14 mouse cellular contexts compared by ENCODE assay signal in the genomic region with DNA sequence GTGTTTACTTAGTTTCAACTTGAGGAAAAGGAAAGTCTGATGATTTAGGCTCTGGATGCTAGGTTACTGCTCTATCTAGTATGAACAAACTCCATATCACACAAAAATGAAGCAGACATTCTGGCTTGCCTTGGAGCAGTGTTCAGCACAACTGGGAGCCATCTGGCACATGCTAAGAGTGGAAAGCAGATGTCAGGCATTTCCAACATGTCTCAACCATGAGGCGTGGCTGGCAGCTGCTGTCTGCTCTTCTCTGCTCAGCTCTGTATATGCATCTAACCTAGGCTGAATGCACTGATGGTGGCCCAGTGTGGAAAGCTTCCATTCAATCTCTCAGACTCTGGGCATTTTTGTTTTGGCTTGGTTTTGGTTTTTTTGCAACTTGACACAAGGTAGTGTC.
A peak's percentile ranks its signal among the peaks of the same experiment; 100 is the strongest.
DNase-seq lines count a peak whose midpoint lies in the region; ATAC-seq and TF ChIP-seq lines count a peak whose summit lies in the region.
"Had no signal": no experiment of that assay in that cellular context is flagged by ENCODE, and none has a peak within 500 bp of the region (broad histone marks: within the 10 kb centered on the region; RNA-seq: fewer than 3 reads in every experiment).

No protein-coding gene starts in this region.

- H3K9me3 ChIP-seq in forebrain, embryonic 15.5 days, result no peaks in the 10 kb centered on the region
- H3K9me3 ChIP-seq in forebrain, embryonic 10.5 days, result no peaks in the 10 kb centered on the region
- H3K9me3 ChIP-seq in lung, embryonic 14.5 days (ENCODE audit: low read depth, low read length), result no peaks in the 10 kb centered on the region
- no peaks in the 10 kb centered on the region; the same call in 1 of the 2 replicates for H3K9me3 ChIP-seq in hindbrain, embryonic 16.5 days (ENCODE audit: control insufficient read depth, low read length)

- no peak overlapping the region for H3K27ac ChIP-seq in forebrain, embryonic 15.5 days (replicated peaks)
- H3K27ac ChIP-seq in forebrain, embryonic 10.5 days, result no peak overlapping the region
- H3K27ac ChIP-seq in lung, embryonic 14.5 days (ENCODE audit: low read depth), result no peak overlapping the region
- H3K27ac ChIP-seq in hindbrain, embryonic 16.5 days (ENCODE audit: low read depth, low read length), result no peak overlapping the region

- no peaks in the 10 kb centered on the region for H3K4me1 ChIP-seq in forebrain, embryonic 15.5 days
- H3K4me1 ChIP-seq in forebrain, embryonic 10.5 days, result no peaks in the 10 kb centered on the region
- no peaks in the 10 kb centered on the region for H3K4me1 ChIP-seq in lung, embryonic 14.5 days (ENCODE audit: insufficient read depth)
- no peaks in the 10 kb centered on the region for H3K4me1 ChIP-seq in lung, adult 2 months (ENCODE audit: control insufficient read depth, insufficient read depth, low read length)
- H3K4me1 ChIP-seq in hindbrain, embryonic 16.5 days (ENCODE audit: control insufficient read depth, insufficient read depth, low read depth, low read length), result no peaks in the 10 kb centered on the region

- H3K9ac ChIP-seq in forebrain, embryonic 15.5 days (replicated peaks), result no peak overlapping the region
- H3K9ac ChIP-seq in lung, embryonic 14.5 days, result no peak overlapping the region
- H3K9ac ChIP-seq in hindbrain, embryonic 16.5 days (ENCODE audit: low read depth, low read length), result no peak overlapping the region

- H3K4me3 ChIP-seq in forebrain, embryonic 15.5 days, result no peak overlapping the region
- H3K4me3 ChIP-seq in forebrain, embryonic 10.5 days, result no peak overlapping the region
- no peak overlapping the region for H3K4me3 ChIP-seq in lung, embryonic 14.5 days (ENCODE audit: low read depth, low read length)
- H3K4me3 ChIP-seq in lung, adult 2 months (replicated peaks; ENCODE audit: extremely low read depth, low read depth, low read length), result no peak overlapping the region
- no peak overlapping the region for H3K4me3 ChIP-seq in hindbrain, embryonic 16.5 days (ENCODE audit: low read length)

- ATAC-seq in forebrain, embryonic 15.5 days (replicated peaks), result 0 out of 2 replicates have a peak, but pooled peaks have one; percentile 38
- ATAC-seq in lung, embryonic 14.5 days (ENCODE audit: insufficient read depth), result no peak
- peak; percentile 61; the same call in 1 of the 2 replicates for ATAC-seq in hindbrain, embryonic 16.5 days
- no peak for ATAC-seq in megakaryocyte progenitor cell, adult 5-6 weeks (replicated peaks; ENCODE audit: poor library complexity)

- no peak for TF ChIP-seq POLR2A in lung, adult 2 months (IDR thresholded peaks at IDR 0.05; ENCODE audit: borderline replicate concordance, extremely low read depth, low read depth, low read length)

- no peaks in the 10 kb centered on the region for H3K36me3 ChIP-seq in forebrain, embryonic 15.5 days
- no peaks in the 10 kb centered on the region for H3K36me3 ChIP-seq in forebrain, embryonic 10.5 days (replicated peaks)
- H3K36me3 ChIP-seq in lung, embryonic 14.5 days (ENCODE audit: insufficient read depth), result no peaks in the 10 kb centered on the region
- H3K36me3 ChIP-seq in hindbrain, embryonic 16.5 days (ENCODE audit: control insufficient read depth, insufficient read depth, low read length), result no peaks in the 10 kb centered on the region

- H3K4me2 ChIP-seq in forebrain, embryonic 15.5 days (replicated peaks), result no peak overlapping the region
- no peak overlapping the region for H3K4me2 ChIP-seq in lung, embryonic 14.5 days
- no peak overlapping the region for H3K4me2 ChIP-seq in hindbrain, embryonic 16.5 days (ENCODE audit: low read length)

- 69% methylated on average over 1 of the region's 1 CpGs for WGBS in forebrain, embryonic 15.5 days
- 92% methylated on average over 1 of the region's 1 CpGs for WGBS in forebrain, embryonic 10.5 days
- WGBS in lung, embryonic 14.5 days, result 56% methylated on average over 1 of the region's 1 CpGs
- 61% methylated on average over 1 of the region's 1 CpGs for WGBS in lung, adult 2 months
- 67% methylated on average over 1 of the region's 1 CpGs for WGBS in hindbrain, embryonic 16.5 days

- no peak for DNase-seq in forebrain, embryonic 10.5 days (ENCODE audit: extremely low spot score, low spot score)
- peak; percentile 40 for DNase-seq in lung, embryonic 14.5 days
- no peak for DNase-seq in lung, adult 2 months
- peak; percentile 13 to 22 for DNase-seq in right cerebral cortex, adult 2 months (ENCODE audit: low spot score in 2 of 2)
- no peak for DNase-seq in kidney, postnatal 36 days
- DNase-seq: adrenal gland, adult 2 months; B cell, adult 2 months; cerebellum, adult 8-10 months; gastrocnemius, postnatal 36 days; kidney, postnatal 25 days; midbrain, embryonic 14.5 days had no signal

- TF ChIP-seq CTCF in lung, embryonic 14.5 days (IDR thresholded peaks at IDR 0.05; ENCODE audit: low read depth), result no peak
- no peak for TF ChIP-seq CTCF in lung, adult 2 months (IDR thresholded peaks at IDR 0.05; ENCODE audit: insufficient read depth, low read length)

- no peaks in the 10 kb centered on the region for H3K27me3 ChIP-seq in forebrain, embryonic 15.5 days
- no peaks in the 10 kb centered on the region for H3K27me3 ChIP-seq in forebrain, embryonic 10.5 days (ENCODE audit: poor library complexity, severe bottlenecking)
- no peaks in the 10 kb centered on the region for H3K27me3 ChIP-seq in lung, embryonic 14.5 days (ENCODE audit: insufficient read depth, low read length)
- no peaks in the 10 kb centered on the region for H3K27me3 ChIP-seq in hindbrain, embryonic 16.5 days (replicated peaks; ENCODE audit: control insufficient read depth, insufficient read depth, low read length)

Comparison
In these comparisons a context has a peak if more than half of its experiments do, and no peak if none do; other contexts are left out.
1. DNase-seq: peak in lung, embryonic 14.5 days (single experiment) and right cerebral cortex, adult 2 months (2 of 2); none in forebrain, embryonic 10.5 days (single experiment), lung, adult 2 months (single experiment) and kidney, postnatal 36 days (0 of 2).
2. ATAC-seq: peak in forebrain, embryonic 15.5 days (single experiment) and hindbrain, embryonic 16.5 days (single experiment); none in lung, embryonic 14.5 days (single experiment) and megakaryocyte progenitor cell, adult 5-6 weeks (single experiment).